Mouse (Mus musculus) lung, postnatal 0 days (tissue): Measurements from ENCODE around the gene Sh3gl2.

Source experiments
- CTCF ChIP-seq: IDR thresholded peaks from 2 replicates; pipeline ENCODE4 v1.5.1; 2016; ENCODE audit warnings: antibody characterized with exemption, mild to moderate bottlenecking
- EP300 ChIP-seq: IDR thresholded peaks from 2 replicates; pipeline ENCODE4 v1.6.1; 2016; ENCODE audit warnings: antibody characterized with exemption, mild to moderate bottlenecking, control low read depth

GRCm38 (mm10) chr4:85207515-85207914 lies 2.6 kb downstream of the Sh3gl2 start:
- TF ChIP-seq CTCF, result no peak
- no peak for TF ChIP-seq EP300
